Mouse (Mus musculus): Measurements from ENCODE around the gene Gm6583.

DNA sequence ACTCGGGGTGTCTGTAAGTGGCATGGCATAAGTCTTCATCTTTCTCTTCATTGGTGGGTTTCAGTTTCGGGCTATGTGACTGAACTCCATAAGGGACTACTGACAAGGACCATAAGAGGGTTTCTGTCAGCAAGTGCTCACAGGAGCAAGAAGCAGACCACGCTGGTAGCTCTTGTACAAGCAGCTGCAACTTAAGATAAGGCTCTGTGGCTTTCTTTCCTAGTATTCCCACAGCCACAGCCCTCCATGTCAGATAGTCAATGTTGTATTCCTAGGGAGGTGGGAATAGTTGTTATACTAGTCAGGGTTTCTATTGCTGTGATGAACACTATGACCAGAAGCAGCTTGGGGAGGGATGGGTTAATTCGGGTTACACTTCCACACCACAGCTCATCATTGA, 3.7 kb upstream of the Gm6583 start:
- TF ChIP-seq CTCF (conservative IDR thresholded peaks at IDR 0.05; ENCODE audit: insufficient read depth, insufficient read length, low read depth, low read length), result no peak
- TF ChIP-seq POLR2A (IDR thresholded peaks at IDR 0.05; ENCODE audit: low read depth, low read length), result no peak

All from kidney, adult 2 months (tissue).